Mouse (Mus musculus) left cerebral cortex, adult 11 months (tissue): ENCODE data around the gene Senp1.

Source experiments
- DNase-seq: peaks from one replicate; pipeline ENCODE4 v3.0.0; 2022; ENCODE audit warnings: low spot score

Gene Senp1

GRCm38 (mm10) chr15:98107703-98108296 lies 14.3 kb upstream of the Senp1 start:
- DNase-seq: no peak

GRCm38 (mm10) chr15:98107230-98107629 lies 13.7 kb upstream of the Senp1 start:
- DNase-seq: no peak

GRCm38 (mm10) chr15:98106506-98106905 lies 13.0 kb upstream of the Senp1 start:
- DNase-seq: no peak

- DNase-seq: no peak
Observed at GRCm38 (mm10) chr15:98102401-98102800, 8.9 kb upstream of the Senp1 start.

GRCm38 (mm10) chr15:98098519-98098918 lies 5.0 kb upstream of the Senp1 start:
- DNase-seq: no peak

DNA sequence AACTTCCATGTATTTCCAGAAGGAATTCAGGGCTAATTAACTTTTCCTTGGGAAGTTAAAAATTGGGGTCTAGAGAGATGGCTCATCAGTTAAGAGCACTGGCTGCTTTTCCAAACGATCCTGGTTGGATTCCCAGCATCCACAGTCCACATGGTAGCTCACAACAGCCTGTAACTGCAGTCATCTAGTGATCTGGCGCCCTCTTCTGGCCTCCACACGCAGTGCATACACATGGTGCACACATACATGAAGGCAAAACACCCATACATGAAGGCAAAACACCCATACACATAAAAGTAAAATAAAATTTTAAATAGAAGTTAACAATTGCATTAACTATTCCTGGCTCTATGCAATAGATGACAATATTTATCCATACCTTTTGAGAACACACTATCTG lies 3.4 kb upstream of the Senp1 start:
- DNase-seq: no peak

GRCm38 (mm10) chr15:98094905-98095304 lies 1.4 kb upstream of the Senp1 start:
- DNase-seq: no peak

- no peak for DNase-seq
Observed at GRCm38 (mm10) chr15:98092372-98093120, 998 bp downstream of the Senp1 start, which contains the start of gene Pfkm. Pfkm (plus strand) TSS chr15:98092589.

- no peak for DNase-seq
Observed at GRCm38 (mm10) chr15:98091841-98092240, 1.7 kb downstream of the Senp1 start.

DNA sequence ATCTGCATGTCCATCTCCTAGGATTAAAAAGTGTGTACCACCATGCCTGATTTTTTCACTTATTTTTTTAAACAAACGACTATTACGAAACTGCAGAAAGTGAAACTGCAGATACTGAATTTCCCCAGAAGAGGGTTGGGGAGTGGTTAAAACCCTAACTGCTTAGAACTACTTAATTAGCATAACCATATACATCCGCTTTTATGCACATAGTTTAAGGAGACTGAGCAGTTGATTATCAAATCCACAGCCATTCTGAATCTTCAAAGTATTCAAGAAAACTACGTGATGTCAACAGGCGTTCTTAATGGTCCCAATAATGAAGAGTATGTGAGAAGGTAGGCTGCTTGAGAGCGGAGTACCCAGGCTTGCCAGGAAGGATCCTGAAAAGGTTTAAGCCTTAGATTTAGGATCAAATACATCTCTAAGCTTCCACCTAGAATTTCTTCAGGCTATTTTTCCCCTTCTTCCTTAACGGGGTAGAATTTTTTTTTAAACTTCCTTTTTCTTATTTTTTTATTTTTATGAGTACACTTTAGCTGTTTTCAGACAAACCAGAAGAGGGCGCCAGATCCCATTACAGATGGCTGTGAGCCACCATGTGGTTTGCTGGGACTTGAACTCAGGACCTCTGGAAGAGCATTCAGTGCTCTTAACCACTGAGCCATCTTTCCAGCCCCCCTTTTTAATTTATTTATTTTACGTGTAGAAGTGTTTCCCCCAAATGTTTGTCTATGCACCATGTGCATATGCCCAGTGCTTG lies 3.9 kb downstream of the Senp1 start:
- no peak for DNase-seq

DNA sequence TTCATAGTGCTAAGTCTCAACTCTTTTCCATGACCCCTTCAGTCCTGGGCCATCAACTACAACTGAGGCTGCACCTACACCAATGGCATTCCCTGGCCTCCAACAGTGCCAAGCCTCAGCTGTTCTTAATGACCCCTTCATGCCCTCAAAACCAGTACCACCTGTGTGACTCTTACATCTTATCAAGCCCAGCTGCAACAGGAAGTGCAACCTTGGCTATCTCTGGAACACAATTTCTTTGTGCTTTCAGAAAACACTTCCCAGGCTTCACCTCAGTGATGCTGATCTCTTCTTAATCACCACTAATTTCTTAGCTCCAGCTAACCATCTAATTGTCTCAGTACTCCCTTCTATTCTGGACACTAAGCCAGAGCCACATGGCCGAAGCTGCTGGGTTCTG lies 4.7 kb downstream of the Senp1 start:
- no peak for DNase-seq

DNA sequence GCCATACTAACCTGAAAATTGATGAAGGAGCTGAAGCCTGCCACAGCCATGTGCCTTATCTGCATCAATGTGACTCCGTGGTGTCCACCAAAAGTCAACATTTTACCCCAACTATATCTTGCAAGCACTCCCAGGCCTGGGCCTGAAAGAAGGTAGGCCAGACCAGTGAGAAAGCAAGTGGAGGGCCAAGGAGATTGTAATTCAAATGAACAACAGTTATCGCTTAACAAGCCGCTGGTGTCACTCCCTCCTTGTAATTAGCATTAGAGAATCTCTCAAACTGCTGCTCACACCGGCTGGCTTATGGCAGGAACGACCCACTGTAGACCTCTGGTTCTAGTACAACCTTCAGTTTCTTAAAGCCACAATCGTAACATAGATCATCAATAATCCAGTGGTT lies 16.6 kb downstream of the Senp1 start:
- no peak for DNase-seq

DNA sequence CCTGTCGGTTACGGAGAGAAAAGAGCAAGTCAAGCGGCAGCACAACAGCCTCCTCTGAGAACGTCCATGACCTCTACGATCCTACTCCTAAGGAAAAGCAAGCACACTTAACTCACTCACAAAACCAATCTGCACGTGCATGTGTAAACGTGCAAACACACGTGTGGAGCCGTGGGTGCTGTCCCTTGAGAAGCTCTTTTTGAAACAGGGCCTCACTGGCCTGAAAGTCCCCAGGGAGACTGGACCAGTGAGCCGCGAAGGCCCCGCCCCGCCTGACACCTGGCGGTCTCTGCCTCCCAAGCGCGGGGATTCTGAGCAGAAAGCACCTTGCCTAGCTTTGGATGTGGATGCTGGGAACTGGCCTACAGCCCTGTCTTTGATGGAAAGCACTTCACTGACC lies 18.5 kb downstream of the Senp1 start:
- no peak for DNase-seq

DNA sequence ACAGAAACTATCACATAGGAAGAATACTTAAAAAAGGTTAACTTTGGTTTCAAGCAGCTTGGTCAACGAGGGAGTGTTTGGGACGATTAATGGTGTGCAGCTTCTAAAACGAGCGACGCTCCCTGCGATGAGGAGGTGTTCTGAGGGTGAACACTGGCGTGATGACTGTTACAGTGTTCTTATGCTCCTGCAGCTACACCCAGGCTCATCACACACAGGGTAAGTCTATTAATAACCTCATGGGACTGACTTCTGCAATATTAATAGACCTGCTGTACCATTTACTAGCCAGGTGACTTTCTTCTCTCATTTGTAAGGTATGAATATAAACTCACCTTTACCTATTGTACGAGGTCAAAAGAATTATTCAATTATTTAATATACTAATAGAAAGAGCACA lies 19.0 kb downstream of the Senp1 start:
- no peak for DNase-seq

GRCm38 (mm10) chr15:98070376-98070775 lies 23.2 kb downstream of the Senp1 start:
- DNase-seq: no peak

DNA sequence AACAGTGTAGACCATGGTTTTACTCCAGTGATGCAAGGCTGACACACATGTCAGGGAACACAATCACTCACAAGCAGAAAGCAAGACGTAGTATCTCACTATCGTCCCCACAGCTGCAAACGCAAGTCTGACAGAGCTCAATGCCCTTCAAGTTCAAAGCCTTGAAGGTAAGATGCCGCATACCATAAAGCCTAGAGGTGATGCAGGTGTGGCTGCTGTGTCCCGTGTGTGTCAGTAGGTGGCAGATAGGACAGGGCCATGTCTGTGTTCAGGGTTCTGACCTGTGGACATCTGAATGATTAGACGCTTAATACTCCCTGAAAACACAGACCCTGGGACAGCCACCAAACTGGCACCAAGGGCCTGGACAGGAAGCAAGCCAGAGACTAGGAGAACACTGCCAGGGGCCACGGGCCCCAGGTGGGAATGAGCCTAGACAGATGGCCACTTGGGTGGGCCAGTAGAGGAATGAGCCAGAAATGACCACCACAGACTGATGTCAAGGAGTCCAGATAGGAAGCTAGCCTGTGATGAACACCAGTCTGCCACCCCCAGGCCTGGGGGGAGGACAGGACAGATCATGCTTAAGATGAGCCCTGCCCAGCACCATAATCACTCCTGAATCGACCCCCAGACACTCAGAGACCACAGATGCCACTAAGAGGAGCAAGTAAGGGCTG lies 23.8 kb downstream of the Senp1 start:
- no peak for DNase-seq

DNA sequence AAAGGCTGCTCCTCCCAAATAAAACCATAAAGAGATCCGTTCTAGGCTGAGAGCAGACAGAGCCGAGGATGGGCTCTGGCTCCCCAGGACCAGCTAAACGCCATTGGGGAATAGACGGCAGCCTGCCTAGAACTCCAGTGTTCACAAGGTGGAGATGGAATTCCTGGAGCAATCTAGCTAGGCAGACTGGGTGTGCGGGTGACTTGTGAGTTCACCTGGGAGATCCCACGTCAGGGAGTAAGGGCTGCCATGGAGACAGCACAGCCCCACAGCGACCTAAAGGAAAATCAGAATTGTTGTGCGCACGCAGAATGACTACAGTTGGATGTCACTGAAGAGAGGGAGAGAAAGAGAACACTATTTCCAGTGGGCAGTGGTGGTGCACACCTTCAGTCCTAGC lies 25.0 kb downstream of the Senp1 start:
- no peak for DNase-seq

DNA sequence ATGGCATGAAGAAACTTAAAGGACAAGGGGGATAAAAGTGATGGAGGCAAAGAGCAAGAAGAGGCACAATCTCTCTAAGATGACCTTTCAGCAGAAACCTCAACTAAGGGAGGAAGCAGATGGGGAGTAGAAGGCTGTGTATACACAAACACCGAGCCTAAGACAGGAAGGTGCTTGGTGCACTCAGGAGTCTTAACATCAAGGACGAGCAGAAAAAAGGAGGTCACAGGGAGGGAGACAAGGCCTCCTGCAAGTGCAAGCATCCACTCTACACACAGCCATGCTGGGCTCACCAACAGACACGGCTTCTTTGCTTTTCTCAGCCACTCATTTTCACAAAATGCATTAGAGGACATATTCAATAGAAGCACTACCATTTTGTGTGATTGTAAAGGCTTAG lies 26.1 kb downstream of the Senp1 start:
- DNase-seq: no peak

- DNase-seq: no peak
Observed at GRCm38 (mm10) chr15:98066602-98067001, 26.9 kb downstream of the Senp1 start.

DNA sequence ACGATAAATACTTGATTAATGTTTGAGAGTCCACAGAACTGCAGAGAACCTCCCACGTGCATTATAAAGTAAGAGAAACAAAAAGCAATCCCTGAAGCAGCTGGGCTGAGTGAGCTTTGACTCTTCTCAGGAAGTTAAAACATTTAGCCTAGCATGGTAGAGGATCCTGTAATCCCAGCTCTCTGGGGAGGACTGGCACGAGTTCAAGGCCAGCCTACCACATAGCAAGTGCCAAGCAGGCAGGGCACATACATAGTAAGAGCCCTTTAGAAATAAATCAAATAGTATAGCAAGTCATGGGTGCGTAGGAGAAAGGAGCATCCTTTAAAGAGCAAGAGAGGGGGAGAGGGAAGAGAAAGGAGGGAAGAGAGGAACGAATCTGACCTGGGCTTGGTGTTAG lies 27.7 kb downstream of the Senp1 start:
- DNase-seq: no peak

DNA sequence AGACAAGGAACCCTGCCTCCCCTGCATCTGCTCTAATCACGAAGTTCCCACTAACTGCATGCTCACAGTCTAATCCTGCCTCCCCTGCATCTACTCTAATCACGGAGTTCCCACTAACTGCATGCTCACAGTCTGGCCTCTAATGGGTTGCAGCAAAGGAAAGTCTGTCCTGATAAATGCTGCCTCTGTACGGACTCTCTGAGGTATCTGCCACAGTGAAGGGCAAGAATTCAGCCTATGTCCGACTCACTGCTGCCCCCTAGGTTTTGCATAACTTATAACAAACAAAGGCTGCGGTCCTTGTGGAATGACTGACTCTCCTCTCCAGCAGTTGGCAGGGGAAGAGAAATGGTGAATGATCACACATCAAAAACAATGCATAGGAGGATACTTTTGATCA lies 38.3 kb downstream of the Senp1 start:
- no peak for DNase-seq

GRCm38 (mm10) chr15:98051685-98052084 lies 41.9 kb downstream of the Senp1 start:
- no peak for DNase-seq
